Mouse (Mus musculus) telencephalon, adult 2 months (tissue): ENCODE data around the gene Dock9.

ENCODE experiments used
- DNase-seq: peaks from one replicate; pipeline ENCODE4 v3.0.0-alpha.2; 2011; ENCODE audit warnings: low read depth, low spot score

Gene Dock9

DNA sequence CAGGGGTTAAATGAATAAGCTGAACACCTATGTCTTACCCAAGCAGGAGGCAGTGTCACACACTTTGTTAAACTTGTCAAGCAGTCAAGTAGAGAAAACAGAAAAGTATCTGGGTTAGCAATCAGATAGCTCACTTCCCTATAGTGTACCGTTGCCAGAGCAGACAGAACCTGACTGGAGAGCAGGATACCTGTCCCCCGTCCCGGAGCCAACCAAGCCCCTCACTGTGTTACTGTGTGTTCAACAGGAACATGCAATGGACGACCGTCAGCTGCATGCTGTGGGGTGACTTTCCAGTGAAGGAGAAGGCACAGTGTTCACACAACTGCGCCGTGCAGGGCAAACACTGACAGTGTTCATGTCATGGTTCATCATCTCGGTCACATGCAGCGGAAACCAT is 205.3 kb downstream of the Dock9 start:
- no peak for DNase-seq

DNA sequence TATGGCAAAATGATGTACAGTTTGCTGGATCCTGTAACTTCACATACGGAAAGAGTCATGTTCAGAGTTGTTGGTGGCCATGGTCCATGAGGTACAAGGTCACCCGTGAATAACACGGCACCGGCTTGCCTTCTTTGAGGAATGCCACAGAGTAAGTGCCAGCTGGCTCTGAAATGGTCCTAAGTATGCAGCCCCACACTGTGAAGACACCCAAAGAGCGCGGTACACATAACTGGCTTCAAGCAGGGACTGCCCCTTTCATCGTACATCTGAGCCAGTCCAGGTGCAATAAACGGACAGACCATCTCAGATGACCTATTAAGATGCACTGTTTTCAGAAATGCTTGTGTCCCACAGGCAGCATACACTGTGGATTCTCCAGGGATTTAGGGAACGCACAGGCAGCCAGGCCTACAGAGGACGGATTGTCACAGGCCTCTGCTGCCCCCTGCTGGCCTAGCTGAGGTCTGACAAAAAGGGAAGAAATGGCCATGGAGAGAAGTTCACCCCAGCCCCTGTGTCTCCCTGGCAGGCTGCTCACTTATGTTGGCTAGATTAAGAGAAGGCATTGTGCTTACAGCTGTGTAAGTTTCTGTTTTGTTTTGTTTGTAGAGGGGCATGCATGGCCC is 208.4 kb downstream of the Dock9 start:
- no peak for DNase-seq

DNA sequence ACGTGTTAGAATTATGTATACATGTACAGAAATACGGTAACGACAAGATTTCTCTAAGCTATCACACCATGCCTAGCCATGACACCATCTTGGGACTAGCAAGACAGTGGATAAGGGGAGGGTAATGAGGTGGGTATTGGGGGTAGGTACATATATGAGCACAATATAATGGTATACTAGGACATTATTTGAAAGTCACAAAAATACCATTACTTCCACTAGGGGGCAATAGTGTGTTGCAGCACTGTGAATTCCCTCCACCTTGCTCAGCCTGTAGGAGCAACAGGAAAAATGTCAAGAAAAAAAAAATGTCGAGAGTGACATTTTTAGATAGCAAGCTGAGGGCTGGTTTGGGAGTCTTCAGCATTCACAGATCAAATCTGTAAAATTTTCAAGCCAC is 209.2 kb downstream of the Dock9 start:
- no peak for DNase-seq

DNA sequence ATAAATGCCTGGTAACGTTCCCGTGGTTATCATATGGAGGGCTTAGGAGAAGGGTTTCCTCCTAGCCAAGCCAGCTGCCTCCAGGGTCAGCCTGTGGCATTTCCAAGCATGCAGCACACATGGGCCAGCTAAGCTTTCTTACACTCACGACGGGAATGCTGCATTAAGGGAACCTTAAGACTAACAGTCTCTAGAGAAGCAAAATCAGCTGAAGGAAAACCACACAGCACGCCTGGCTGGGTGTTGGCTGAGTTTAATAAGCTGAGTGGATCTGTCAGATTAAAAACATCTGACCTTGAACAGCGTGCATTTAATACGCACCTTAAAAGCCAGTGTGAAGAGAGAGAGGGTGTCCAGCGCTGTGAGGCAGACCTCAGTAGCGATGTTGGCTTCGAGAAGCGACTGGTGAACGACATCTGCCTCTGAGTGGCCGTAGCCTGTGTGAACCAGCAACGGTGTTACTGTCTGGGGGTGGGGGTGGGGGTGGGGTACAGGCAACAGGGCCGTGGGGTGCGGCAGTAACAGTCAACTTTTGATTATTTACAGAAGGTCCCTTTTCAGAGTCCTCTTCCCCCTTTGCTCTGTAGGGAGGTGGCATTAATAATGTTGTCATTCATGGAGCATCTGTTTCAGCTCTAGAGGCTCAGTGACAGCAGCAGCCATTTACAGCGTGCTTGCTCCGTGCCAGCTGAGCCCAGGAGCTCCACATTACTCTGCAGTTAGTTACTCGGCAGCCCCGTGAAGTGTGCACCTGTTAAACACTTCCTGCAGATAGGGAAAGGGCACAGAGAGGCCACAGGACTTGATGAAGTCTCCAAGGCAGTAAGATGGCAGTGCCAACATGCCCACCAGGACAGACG is 211.5 kb downstream of the Dock9 start:
- no peak for DNase-seq

- DNase-seq, result no peak
Observed at GRCm38 (mm10) chr14:121579055-121579454, 218.6 kb downstream of the Dock9 start.

- DNase-seq, result no peak
Observed at GRCm38 (mm10) chr14:121573391-121573790, 224.2 kb downstream of the Dock9 start.

DNA sequence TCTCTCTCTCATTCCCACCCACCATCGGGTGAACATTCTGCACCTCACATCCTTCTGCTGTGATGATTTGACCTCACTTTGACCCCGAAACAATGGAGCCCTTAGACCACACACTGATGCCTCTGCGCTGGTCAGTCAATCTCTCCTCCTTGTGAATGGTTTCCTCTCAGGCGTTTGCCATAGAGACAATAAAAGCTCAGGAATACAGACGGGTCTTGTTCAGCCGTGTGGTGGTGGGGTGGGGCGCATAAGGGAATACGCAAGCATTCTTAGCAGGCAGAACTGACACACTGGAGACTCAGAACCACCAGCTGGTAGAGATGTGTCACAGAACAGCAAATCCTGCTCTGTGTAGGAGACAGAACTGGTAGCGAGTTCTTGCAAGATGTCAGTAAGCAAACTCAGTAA is 230.8 kb downstream of the Dock9 start:
- DNase-seq, result peak; percentile 71

- DNase-seq, result no peak
Observed at GRCm38 (mm10) chr14:121565930-121566329, 231.7 kb downstream of the Dock9 start.

GRCm38 (mm10) chr14:121564656-121565055 is 233.0 kb downstream of the Dock9 start:
- no peak for DNase-seq

GRCm38 (mm10) chr14:121563954-121564353 is 233.7 kb downstream of the Dock9 start:
- DNase-seq, result no peak

DNA sequence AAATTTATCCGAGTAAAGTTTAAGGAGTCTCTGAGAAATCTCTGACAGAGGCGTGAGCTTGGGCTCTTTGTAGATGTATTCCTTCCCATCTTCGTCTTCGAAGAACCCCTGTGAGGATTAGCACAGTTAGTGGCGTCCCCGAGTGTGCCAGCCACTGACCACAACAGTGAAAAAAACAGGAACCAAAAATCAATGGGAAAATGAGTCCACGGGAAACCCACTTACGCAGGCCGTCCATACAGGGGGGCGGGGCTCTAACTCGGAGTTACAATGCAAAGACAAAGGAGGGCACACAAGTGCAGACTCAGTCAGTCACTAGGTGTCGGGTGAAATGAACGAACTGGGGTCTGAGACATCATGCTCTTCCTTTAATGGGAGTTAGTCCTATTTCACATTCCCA is 238.6 kb downstream of the Dock9 start:
- DNase-seq, result no peak

GRCm38 (mm10) chr14:121556401-121557315 is 241.0 kb downstream of the Dock9 start:
- DNase-seq, result no peak

DNA sequence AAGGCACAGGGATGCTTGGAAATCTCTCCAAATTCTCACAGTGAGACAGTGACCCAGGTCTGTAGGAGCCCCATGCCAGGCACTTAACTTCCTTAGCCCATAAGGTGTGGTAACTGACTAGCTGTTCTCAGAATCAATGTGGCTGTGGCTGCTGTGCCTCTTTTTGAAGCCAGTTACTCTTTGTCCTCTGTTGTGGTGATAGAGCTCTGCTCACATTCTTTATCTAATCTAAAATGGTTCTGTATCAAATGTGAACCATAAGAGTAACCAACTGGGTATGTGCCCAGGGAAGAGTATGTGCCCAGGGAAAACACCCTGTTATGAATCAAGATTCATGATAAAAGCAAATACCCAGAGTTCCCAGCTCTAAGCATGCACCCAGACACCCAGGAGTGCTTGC is 243.9 kb downstream of the Dock9 start:
- DNase-seq, result no peak

- DNase-seq, result no peak
Observed at GRCm38 (mm10) chr14:121552586-121552985, 245.1 kb downstream of the Dock9 start.

- DNase-seq, result no peak
Observed at GRCm38 (mm10) chr14:121549834-121550233, 247.8 kb downstream of the Dock9 start.

DNA sequence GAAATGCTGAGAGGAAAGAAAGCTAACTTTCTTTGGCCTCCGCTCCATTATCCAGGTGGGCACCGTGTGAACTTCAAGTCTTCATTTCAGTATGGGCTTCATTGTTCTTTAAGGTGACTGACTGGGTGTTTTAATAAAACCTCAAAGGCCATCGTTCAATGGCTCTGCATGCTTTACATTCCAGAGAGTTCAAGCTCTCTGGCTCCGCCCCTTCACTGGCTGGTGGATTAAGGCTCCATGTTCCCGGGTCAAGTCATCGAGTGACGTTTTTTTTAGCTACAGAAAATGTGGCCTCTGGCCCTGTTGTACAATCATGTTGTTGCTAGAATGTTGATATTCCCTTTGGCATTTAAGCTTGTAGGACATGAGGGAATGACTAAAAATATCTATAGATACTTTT is 249.9 kb downstream of the Dock9 start:
- DNase-seq, result no peak

DNA sequence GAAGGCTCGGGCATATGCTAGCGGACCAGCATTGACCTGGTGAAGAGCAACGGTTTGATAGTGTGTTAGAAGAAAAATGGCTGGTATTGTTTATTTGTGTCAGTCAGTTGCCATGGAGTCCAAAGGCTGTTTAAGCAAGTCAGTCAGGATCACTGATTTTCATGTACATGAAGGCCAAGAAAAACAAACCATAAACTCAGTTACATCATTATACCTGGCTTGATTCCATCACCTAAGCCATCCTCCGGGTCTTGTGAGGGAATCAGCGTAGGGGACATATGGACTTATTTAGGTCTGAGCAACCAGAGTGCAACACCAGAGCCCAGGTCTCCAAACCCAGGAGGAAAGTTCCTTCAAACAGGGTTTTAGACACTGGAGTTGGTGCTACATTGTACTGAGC is 251.0 kb downstream of the Dock9 start:
- DNase-seq, result no peak

GRCm38 (mm10) chr14:121545551-121546331 is 251.9 kb downstream of the Dock9 start:
- no peak for DNase-seq

GRCm38 (mm10) chr14:121541262-121541661 is 256.4 kb downstream of the Dock9 start:
- DNase-seq, result no peak

- DNase-seq, result no peak
Observed at GRCm38 (mm10) chr14:121534501-121534900, 263.1 kb downstream of the Dock9 start.

- DNase-seq, result no peak
Observed at GRCm38 (mm10) chr14:121530853-121531252, 266.8 kb downstream of the Dock9 start.
